Mouse (Mus musculus) layer of hippocampus, adult 8-10 months (tissue): ENCODE data around the gene Mrpl45. TPM values are rescaled to one million over a fixed set of nuclear protein-coding genes. Genes with fewer than 3 reads are reported as not detected.
A peak's percentile ranks its signal among the peaks of the same experiment; 100 is the strongest.

Experiments used
- DNase-seq, 2 experiments: peaks; one replicate each; pipeline ENCODE4 v3.0.0; 2022; ENCODE audit warnings: low spot score in 2 of 2
- total RNA-seq, 4 experiments: library from RNA; stranded (reverse); gene quantifications; 2 replicates each; pipeline ENCODE4 v1.2.4; 2022

Gene Mrpl45
- total RNA-seq, 4 experiments from 2014 or later, result 23.1 to 32.2 (median 27.4) TPM

- DNase-seq, result peak; percentile 91 to 93
Measured at GRCm38 (mm10) chr11:97361948-97362648, 46.6 kb downstream of the Mrpl45 start, which contains the start of gene Socs7. Socs7 (plus strand) TSS chr11:97362551.

- DNase-seq, result no peak
Measured at GRCm38 (mm10) chr11:97362649-97362942, 47.1 kb downstream of the Mrpl45 start.

- DNase-seq, result no peak
Measured at GRCm38 (mm10) chr11:97362943-97363643, 47.6 kb downstream of the Mrpl45 start.

GRCm38 (mm10) chr11:97363644-97363995 is 48.1 kb downstream of the Mrpl45 start:
- no peak for DNase-seq

GRCm38 (mm10) chr11:97365556-97365955 is 50.0 kb downstream of the Mrpl45 start:
- DNase-seq, result no peak

GRCm38 (mm10) chr11:97368501-97368900 is 53.0 kb downstream of the Mrpl45 start:
- DNase-seq, result no peak

- peak in 1 of 2 experiments; percentile 44 for DNase-seq
Measured at GRCm38 (mm10) chr11:97370329-97371091, 55.0 kb downstream of the Mrpl45 start.

GRCm38 (mm10) chr11:97372159-97372864 is 56.8 kb downstream of the Mrpl45 start:
- no peak for DNase-seq

GRCm38 (mm10) chr11:97373402-97373801 is 57.9 kb downstream of the Mrpl45 start:
- DNase-seq, result no peak

Other genes with a start within 250 kb of the Mrpl45 start
- gene Tbx21, start 200.4 kb upstream of the Mrpl45 start, total RNA-seq, result under 1 TPM in 1 of 4 experiments, not detected in 3; 0.18 TPM
- gene Tbkbp1, start 164.2 kb upstream of the Mrpl45 start, total RNA-seq, result 10 to 100 TPM; 85.9 to 92.0 (median 89.4) TPM
- 100 to 1,000 TPM; 126 to 131 (median 130) TPM for gene Kpnb1, start 127.8 kb upstream of the Mrpl45 start, total RNA-seq
- gene Npepps, start 35.1 kb upstream of the Mrpl45 start, total RNA-seq, result 100 to 1,000 TPM; 142 to 161 (median 151) TPM
- gene Gpr179, start 36.4 kb downstream of the Mrpl45 start, total RNA-seq, result under 1 TPM; 0.14 to 0.59 (median 0.34) TPM
- gene Socs7, start 46.8 kb downstream of the Mrpl45 start, total RNA-seq, result 10 to 100 TPM; 71.5 to 89.3 (median 79.6) TPM
- gene Arhgap23, start 99.8 kb downstream of the Mrpl45 start, total RNA-seq, result 10 to 100 TPM; 75.7 to 83.2 (median 78.4) TPM
- gene 4933428G20Rik, start 184.6 kb downstream of the Mrpl45 start, total RNA-seq, result under 1 TPM in 1 of 4 experiments, not detected in 3; 0.29 TPM